Mouse (Mus musculus) forebrain, embryonic 15.5 days (tissue): ENCODE data around the gene Prkcz. TPM values are rescaled to one million over a fixed set of nuclear protein-coding genes. Genes with fewer than 3 reads are reported as not detected.
A peak's percentile ranks its signal among the peaks of the same experiment; 100 is the strongest.

Experiments
- ATAC-seq: fragments of 200-750 bp; cut with Nextera tagmentation; replicated peaks from 2 replicates; pipeline ENCODE4 v1.8.0; 2017; ENCODE audit warnings: mild to moderate bottlenecking, moderate TSS enrichment, moderate library complexity
- H3K27ac ChIP-seq: fragments of 300-500 bp; sonication (generic); replicated peaks from 2 replicates; pipeline ENCODE4 v1.5.1; 2015; ENCODE audit warnings: mild to moderate bottlenecking, inconsistent platforms
- H3K27me3 ChIP-seq: fragments of 300-500 bp; sonication (generic); 2 replicates; pipeline ENCODE4 v1.6.1; 2015; ENCODE audit warnings: inconsistent platforms
- H3K36me3 ChIP-seq: fragments of 300-500 bp; sonication (generic); 2 replicates; pipeline ENCODE4 v1.6.1; 2015; ENCODE audit warnings: mild to moderate bottlenecking, inconsistent platforms
- H3K4me1 ChIP-seq: fragments of 300-500 bp; sonication (generic); 2 replicates; pipeline ENCODE4 v1.6.1; 2015; ENCODE audit warnings: inconsistent platforms
- H3K4me2 ChIP-seq: fragments of 300-500 bp; sonication (generic); replicated peaks from 2 replicates; pipeline ENCODE4 v1.6.1; 2015; ENCODE audit warnings: mild to moderate bottlenecking, inconsistent platforms
- H3K4me3 ChIP-seq: fragments of 300-500 bp; sonication (generic); 2 replicates; pipeline ENCODE4 v1.5.1; 2015; ENCODE audit warnings: mild to moderate bottlenecking, inconsistent platforms
- H3K9ac ChIP-seq: fragments of 300-500 bp; sonication (generic); replicated peaks from 2 replicates; pipeline ENCODE4 v1.6.1; 2015; ENCODE audit warnings: mild to moderate bottlenecking, inconsistent platforms
- H3K9me3 ChIP-seq: fragments of 300-500 bp; sonication (generic); 2 replicates; pipeline ENCODE4 v1.6.1; 2016; ENCODE audit warnings: inconsistent platforms
- WGBS: fragments of 180-500 bp; shearing (Covaris S2); methylation state at CpG from one replicate; pipeline ENCODE4 v1.1.7; 2015; ENCODE audit warnings: mixed read lengths; 5-methylcytosine and 5-hydroxymethylcytosine counted together
- polyA plus RNA-seq: library from polyadenylated mRNA; unstranded; fragments of >200 nt; fragmentation: Nextera tagmentation; extraction: Ambion mirVana; gene quantifications from 2 replicates; pipeline ENCODE4 v1.2.1, GENCODE M21; 2015

The Prkcz gene
- polyA plus RNA-seq, 1 experiment from 2014 or later, result 69.1 TPM

- Histone ChIP-seq H3K4me3 (no peak overlapping the region), H3K4me2 (no peak overlapping the region), H3K9ac (no peak overlapping the region), H3K27me3 (no peaks in the 10 kb centered on the region), H3K9me3 (no peaks in the 10 kb centered on the region), H3K27ac (no peak overlapping the region), H3K36me3 (no peaks in the 10 kb centered on the region), H3K4me1 (no peaks in the 10 kb centered on the region)
- WGBS, result 63% methylated on average over 7 of the region's 7 CpGs
- ATAC-seq, result no peak
Observed at GRCm38 (mm10) chr4:155381974-155382373, 20.8 kb upstream of the Prkcz start.

- Histone ChIP-seq H3K27me3 (no peaks in the 10 kb centered on the region), H3K4me3 (no peak overlapping the region), H3K4me2 (no peak overlapping the region), H3K9me3 (no peaks in the 10 kb centered on the region), H3K27ac (no peak overlapping the region), H3K9ac (no peak overlapping the region), H3K4me1 (peaks cover 4% of the 10 kb centered on the region; the same call in 1 of the 2 replicates), H3K36me3 (no peaks in the 10 kb centered on the region)
- WGBS, result 77% methylated on average over 5 of the region's 5 CpGs
- no peak for ATAC-seq
Observed at GRCm38 (mm10) chr4:155371797-155372735, 10.9 kb upstream of the Prkcz start.

DNA sequence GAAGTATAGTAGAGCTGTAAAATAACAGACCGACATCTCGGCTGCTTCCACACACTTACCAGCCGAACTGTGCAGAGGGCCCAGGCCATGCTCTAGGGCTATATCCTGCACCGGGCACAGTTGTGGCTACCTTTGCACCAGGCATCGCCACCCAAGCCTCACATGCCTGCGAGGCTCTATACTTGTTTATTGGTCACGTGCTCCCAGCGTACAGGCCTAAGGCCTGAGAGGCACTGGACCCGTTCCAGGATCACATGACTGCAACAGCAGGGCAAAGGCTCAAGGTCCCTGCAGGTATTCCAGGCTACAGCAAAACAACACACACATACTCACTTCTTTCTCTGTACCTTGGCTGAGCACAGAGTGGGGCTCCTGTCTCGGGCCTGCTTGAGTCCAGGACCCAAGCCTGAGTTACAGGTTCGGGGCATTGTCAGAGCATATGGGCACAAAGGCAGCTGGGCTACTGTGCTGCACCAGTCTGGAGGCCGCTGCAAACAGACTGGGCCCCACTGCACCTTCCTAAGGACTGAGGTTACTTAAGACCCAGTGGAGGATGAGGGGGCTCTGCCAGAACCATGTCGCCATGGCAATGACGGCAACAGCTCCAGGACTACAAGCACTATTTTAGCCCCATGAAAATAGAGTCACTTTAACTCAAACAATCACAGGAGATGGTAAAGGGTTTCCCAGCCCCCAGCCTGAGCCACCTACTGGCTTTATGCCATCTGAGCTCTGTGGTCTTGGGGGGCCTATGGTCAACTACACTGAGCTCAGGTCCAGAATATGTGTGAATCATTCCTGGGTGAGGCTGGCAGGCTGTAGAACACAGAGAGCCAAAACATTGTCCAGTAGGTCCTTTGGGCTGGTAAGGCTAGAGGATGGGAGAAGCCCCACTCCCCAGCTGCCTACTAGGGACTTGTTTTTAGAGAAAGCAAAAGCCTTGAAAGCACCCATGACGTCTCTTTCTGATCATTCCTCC lies 9.9 kb upstream of the Prkcz start:
- Histone ChIP-seq H3K9me3 (no peaks in the 10 kb centered on the region), H3K36me3 (no peaks in the 10 kb centered on the region), H3K4me3 (no peak overlapping the region), H3K27me3 (0 out of 2 replicates have a peak, but pooled peaks cover 3% of the 10 kb centered on the region), H3K4me1 (peaks cover 4% of the 10 kb centered on the region; the same call in 1 of the 2 replicates), H3K9ac (no peak overlapping the region), H3K27ac (no peak overlapping the region), H3K4me2 (no peak overlapping the region)
- no peak for ATAC-seq
- 82% methylated on average over 15 of the region's 15 CpGs for WGBS

GRCm38 (mm10) chr4:155368684-155369083 lies 7.5 kb upstream of the Prkcz start:
- no peak overlapping the region for H3K27ac ChIP-seq
- H3K36me3 ChIP-seq, result no peaks in the 10 kb centered on the region
- no peak overlapping the region for H3K9ac ChIP-seq
- ATAC-seq, result no peak
- peaks cover 10% of the 10 kb centered on the region; the same call in 1 of the 2 replicates for H3K27me3 ChIP-seq
- no peaks in the 10 kb centered on the region for H3K9me3 ChIP-seq
- WGBS, result 23% methylated on average over 12 of the region's 12 CpGs
- H3K4me3 ChIP-seq, result no peak overlapping the region
- H3K4me2 ChIP-seq, result 0 out of 2 replicates have a peak overlapping the region, but pooled peaks have one; percentile 15
- peaks cover 4% of the 10 kb centered on the region; the same call in 1 of the 2 replicates for H3K4me1 ChIP-seq

- no peak overlapping the region for H3K27ac ChIP-seq
- H3K9me3 ChIP-seq, result no peaks in the 10 kb centered on the region
- no peaks in the 10 kb centered on the region for H3K36me3 ChIP-seq
- no peak overlapping the region for H3K9ac ChIP-seq
- no peak overlapping the region for H3K4me3 ChIP-seq
- no peak overlapping the region for H3K4me2 ChIP-seq
- ATAC-seq, result no peak
- WGBS, result 95% methylated on average over 9 of the region's 9 CpGs
- peaks cover 4% of the 10 kb centered on the region; the same call in 1 of the 2 replicates for H3K4me1 ChIP-seq
- peaks cover 17% of the 10 kb centered on the region for H3K27me3 ChIP-seq
Observed at GRCm38 (mm10) chr4:155367739-155368138, 6.6 kb upstream of the Prkcz start.

GRCm38 (mm10) chr4:155366784-155367183 lies 5.6 kb upstream of the Prkcz start:
- Histone ChIP-seq H3K4me2 (no peak overlapping the region), H3K4me1 (peaks cover 4% of the 10 kb centered on the region), H3K9me3 (no peaks in the 10 kb centered on the region), H3K36me3 (no peaks in the 10 kb centered on the region), H3K4me3 (no peak overlapping the region), H3K27ac (no peak overlapping the region), H3K27me3 (peaks cover 27% of the 10 kb centered on the region), H3K9ac (no peak overlapping the region)
- ATAC-seq, result no peak
- 90% methylated on average over 6 of the region's 6 CpGs for WGBS

GRCm38 (mm10) chr4:155362443-155362842 lies 1.3 kb upstream of the Prkcz start:
- Histone ChIP-seq H3K27ac (no peak overlapping the region), H3K9me3 (no peaks in the 10 kb centered on the region), H3K4me2 (no peak overlapping the region), H3K36me3 (no peaks in the 10 kb centered on the region), H3K4me3 (no peak overlapping the region), H3K4me1 (peaks cover 12% of the 10 kb centered on the region), H3K9ac (no peak overlapping the region), H3K27me3 (peaks cover 64% of the 10 kb centered on the region)
- ATAC-seq, result no peak
- 47% methylated on average over 5 of the region's 5 CpGs for WGBS

GRCm38 (mm10) chr4:155360856-155361255 lies 305 bp downstream of the Prkcz start:
- Histone ChIP-seq H3K4me2 (peak overlapping the region; percentile 54), H3K36me3 (no peaks in the 10 kb centered on the region), H3K9ac (no peak overlapping the region), H3K4me1 (peaks cover 12% of the 10 kb centered on the region), H3K9me3 (no peaks in the 10 kb centered on the region), H3K27me3 (peaks cover 59% of the 10 kb centered on the region), H3K4me3 (peak overlapping the region; percentile 40), H3K27ac (no peak overlapping the region)
- no peak for ATAC-seq
- WGBS, result under 1% methylated on average over 41 of the region's 42 CpGs

- peaks cover 58% of the 10 kb centered on the region for H3K27me3 ChIP-seq
- H3K4me2 ChIP-seq, result no peak overlapping the region
- H3K9me3 ChIP-seq, result no peaks in the 10 kb centered on the region
- ATAC-seq, result no peak
- WGBS, result 47% methylated on average over 12 of the region's 12 CpGs
- H3K4me3 ChIP-seq, result no peak overlapping the region
- peaks cover 12% of the 10 kb centered on the region for H3K4me1 ChIP-seq
- H3K27ac ChIP-seq, result no peak overlapping the region
- no peak overlapping the region for H3K9ac ChIP-seq
- H3K36me3 ChIP-seq, result no peaks in the 10 kb centered on the region
Observed at GRCm38 (mm10) chr4:155359560-155360464, 1.3 kb downstream of the Prkcz start.

- peaks cover 45% of the 10 kb centered on the region for H3K27me3 ChIP-seq
- no peak overlapping the region for H3K27ac ChIP-seq
- no peak for ATAC-seq
- no peaks in the 10 kb centered on the region for H3K36me3 ChIP-seq
- H3K4me2 ChIP-seq, result no peak overlapping the region
- WGBS, result 52% methylated on average over 2 of the region's 2 CpGs
- no peak overlapping the region for H3K9ac ChIP-seq
- no peak overlapping the region for H3K4me3 ChIP-seq
- peaks cover 12% of the 10 kb centered on the region for H3K4me1 ChIP-seq
- no peaks in the 10 kb centered on the region for H3K9me3 ChIP-seq
Observed at GRCm38 (mm10) chr4:155357601-155358000, 3.6 kb downstream of the Prkcz start.

GRCm38 (mm10) chr4:155356354-155356753 lies 4.8 kb downstream of the Prkcz start:
- peaks cover 7% of the 10 kb centered on the region for H3K4me1 ChIP-seq
- H3K27me3 ChIP-seq, result peaks cover 33% of the 10 kb centered on the region
- no peaks in the 10 kb centered on the region for H3K9me3 ChIP-seq
- H3K36me3 ChIP-seq, result no peaks in the 10 kb centered on the region
- WGBS, result 91% methylated on average over 10 of the region's 10 CpGs
- no peak for ATAC-seq
- H3K9ac ChIP-seq, result no peak overlapping the region
- H3K4me2 ChIP-seq, result no peak overlapping the region
- H3K4me3 ChIP-seq, result no peak overlapping the region
- H3K27ac ChIP-seq, result no peak overlapping the region
